In the genomic region with DNA sequence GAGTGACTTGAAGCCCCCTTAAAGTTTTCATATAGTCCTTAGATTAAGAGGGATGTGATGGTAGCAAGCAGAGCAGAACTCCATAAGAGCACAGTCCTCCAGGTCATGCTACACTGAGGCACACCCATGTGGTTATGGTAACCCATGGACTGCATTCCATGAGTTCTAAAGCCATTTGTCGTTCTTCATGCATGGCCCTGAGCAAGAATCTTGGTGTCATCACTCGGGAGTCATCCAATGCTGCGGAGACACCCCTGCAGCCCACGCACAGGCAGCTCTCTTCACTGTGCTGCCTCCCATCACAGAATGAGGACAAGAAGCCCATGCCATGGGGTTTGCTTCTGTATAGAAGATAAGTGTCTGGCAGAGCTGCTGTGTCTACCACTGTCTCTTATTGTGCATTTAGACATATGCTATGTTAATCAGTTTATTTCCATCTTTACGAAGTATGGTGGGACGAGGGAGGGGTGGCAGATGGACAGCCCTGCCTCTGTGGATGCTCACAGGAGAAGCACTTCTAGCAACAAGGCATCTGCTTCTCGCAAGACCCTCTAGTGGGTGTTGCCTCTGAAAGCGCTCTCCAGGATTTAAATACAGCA, we compare ENCODE assay signal across 15 mouse cellular contexts.
A peak's percentile ranks its signal among the peaks of the same experiment; 100 is the strongest.
DNase-seq lines count a peak whose midpoint lies in the region; ATAC-seq and TF ChIP-seq lines count a peak whose summit lies in the region.
"Had no signal": no experiment of that assay in that cellular context is flagged by ENCODE, and none has a peak within 500 bp of the region (broad histone marks: within the 10 kb centered on the region; RNA-seq: fewer than 3 reads in every experiment).

No protein-coding gene starts in this region.

- H3K27me3 ChIP-seq in liver, postnatal 0 days (ENCODE audit: insufficient read depth, low read length), result no peaks in the 10 kb centered on the region
- H3K27me3 ChIP-seq in intestine, embryonic 16.5 days (replicated peaks; ENCODE audit: control insufficient read depth, insufficient read depth, low read length), result no peaks in the 10 kb centered on the region
- H3K27me3 ChIP-seq: embryonic facial prominence, embryonic 15.5 days; limb, embryonic 12.5 days; liver, embryonic 15.5 days had no signal

- ATAC-seq in liver, postnatal 0 days, result no peak
- ATAC-seq in intestine, embryonic 16.5 days, result no peak

- H3K9me3 ChIP-seq in liver, postnatal 0 days (ENCODE audit: low read length), result no peaks in the 10 kb centered on the region
- H3K9me3 ChIP-seq in intestine, embryonic 16.5 days (ENCODE audit: control insufficient read depth, low read length), result no peaks in the 10 kb centered on the region
- H3K9me3 ChIP-seq: embryonic facial prominence, embryonic 15.5 days; forebrain, embryonic 10.5 days; limb, embryonic 12.5 days; liver, embryonic 15.5 days had no signal

- no peak for TF ChIP-seq EP300 in liver, postnatal 0 days (IDR thresholded peaks at IDR 0.05; ENCODE audit: low read depth)

- peak; percentile 31 for DNase-seq in right cerebral cortex, adult 18-20 months
- no peak for DNase-seq in right cerebral cortex, postnatal 4 days
- peak; percentile 20 to 32 for DNase-seq in left cerebral cortex, adult 18-20 months (ENCODE audit: low spot score in 2 of 2)
- DNase-seq in right cerebral cortex, adult 2 months (ENCODE audit: low spot score in 2 of 2), result peak; percentile 24 to 44
- DNase-seq in liver, postnatal 0 days, result no peak
- DNase-seq in liver, result no peak
- DNase-seq: cerebellum, postnatal 10 days; gastrocnemius, adult 2 months; lung, postnatal 10 days; midbrain, embryonic 14.5 days had no signal

- no peak overlapping the region for H3K9ac ChIP-seq in liver, postnatal 0 days (replicated peaks)
- no peak overlapping the region for H3K9ac ChIP-seq in intestine, embryonic 16.5 days (ENCODE audit: low read depth, low read length)
- H3K9ac ChIP-seq: embryonic facial prominence, embryonic 15.5 days; limb, embryonic 12.5 days; liver, embryonic 15.5 days had no signal

- H3K4me2 ChIP-seq in liver, postnatal 0 days (ENCODE audit: low read depth, low read length), result no peak overlapping the region
- H3K4me2 ChIP-seq in intestine, embryonic 16.5 days (ENCODE audit: low read depth, low read length), result no peak overlapping the region
- H3K4me2 ChIP-seq: embryonic facial prominence, embryonic 15.5 days; limb, embryonic 12.5 days; liver, embryonic 15.5 days had no signal

- H3K36me3 ChIP-seq in liver, postnatal 0 days (replicated peaks; ENCODE audit: insufficient read depth, low read length), result no peaks in the 10 kb centered on the region
- H3K36me3 ChIP-seq in intestine, embryonic 16.5 days (ENCODE audit: control insufficient read depth, insufficient read depth, low read length), result no peaks in the 10 kb centered on the region
- H3K36me3 ChIP-seq: embryonic facial prominence, embryonic 15.5 days; forebrain, embryonic 10.5 days; limb, embryonic 12.5 days; liver, embryonic 15.5 days had no signal

- no peak overlapping the region for H3K27ac ChIP-seq in liver, postnatal 0 days (ENCODE audit: low read depth)
- H3K27ac ChIP-seq in intestine, embryonic 16.5 days (ENCODE audit: low read length), result no peak overlapping the region
- H3K27ac ChIP-seq: embryonic facial prominence, embryonic 15.5 days; forebrain, embryonic 10.5 days; gastrocnemius, adult 2 months; limb, embryonic 12.5 days; liver, embryonic 15.5 days had no signal

- 67% methylated on average over 8 of the region's 8 CpGs for WGBS in liver, postnatal 0 days (ENCODE audit: insufficient replicate concordance)
- WGBS in intestine, embryonic 16.5 days, result 83% methylated on average over 8 of the region's 8 CpGs

- no peak for TF ChIP-seq CTCF in liver, postnatal 0 days (IDR thresholded peaks at IDR 0.05; ENCODE audit: low read depth)

- no peak overlapping the region for H3K4me3 ChIP-seq in liver, postnatal 0 days (ENCODE audit: low read depth, low read length)
- no peak overlapping the region for H3K4me3 ChIP-seq in intestine, embryonic 16.5 days (ENCODE audit: low read length)
- H3K4me3 ChIP-seq: embryonic facial prominence, embryonic 15.5 days; forebrain, embryonic 10.5 days; gastrocnemius, adult 2 months; limb, embryonic 12.5 days; liver, embryonic 15.5 days had no signal

- no peaks in the 10 kb centered on the region for H3K4me1 ChIP-seq in liver, postnatal 0 days (ENCODE audit: insufficient read depth)
- H3K4me1 ChIP-seq in intestine, embryonic 16.5 days (ENCODE audit: control insufficient read depth, insufficient read depth, low read length), result no peaks in the 10 kb centered on the region
- H3K4me1 ChIP-seq: embryonic facial prominence, embryonic 15.5 days; forebrain, embryonic 10.5 days; limb, embryonic 12.5 days; liver, embryonic 15.5 days had no signal

Comparison
In these comparisons a context has a peak if more than half of its experiments do, and no peak if none do; other contexts are left out.
1. DNase-seq: peak in right cerebral cortex, adult 18-20 months (single experiment), left cerebral cortex, adult 18-20 months (2 of 2) and right cerebral cortex, adult 2 months (2 of 2); none in right cerebral cortex, postnatal 4 days (single experiment), liver, postnatal 0 days (single experiment) and liver (single experiment).